Mouse (Mus musculus) urinary bladder, postnatal 14 days (tissue): ENCODE data around the gene Ccdc71.
A peak's percentile ranks its signal among the peaks of the same experiment; 100 is the strongest.

Source experiments
- DNase-seq: peaks from one replicate; pipeline ENCODE4 v3.0.0; 2021; ENCODE audit warnings: low spot score

Gene Ccdc71

DNA sequence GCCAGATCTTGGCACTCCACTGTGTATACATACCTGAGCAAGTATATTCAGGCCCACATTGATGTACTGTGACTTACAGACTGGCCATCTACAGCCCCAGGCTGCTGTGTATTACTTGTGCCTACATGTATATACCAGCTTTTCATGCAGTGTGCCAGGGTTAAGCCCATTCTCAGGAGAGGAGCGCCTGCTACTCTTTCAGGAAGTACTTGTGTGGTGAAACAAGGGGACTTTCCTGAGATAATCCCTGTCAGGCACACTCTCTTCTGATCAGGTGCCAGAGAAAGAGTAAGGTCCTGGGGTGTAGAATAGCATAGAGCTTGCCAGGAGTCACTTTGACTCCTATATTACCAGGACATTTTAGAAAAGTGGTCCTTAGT is 398 bp upstream of the Ccdc71 start:
- no peak for DNase-seq

DNA sequence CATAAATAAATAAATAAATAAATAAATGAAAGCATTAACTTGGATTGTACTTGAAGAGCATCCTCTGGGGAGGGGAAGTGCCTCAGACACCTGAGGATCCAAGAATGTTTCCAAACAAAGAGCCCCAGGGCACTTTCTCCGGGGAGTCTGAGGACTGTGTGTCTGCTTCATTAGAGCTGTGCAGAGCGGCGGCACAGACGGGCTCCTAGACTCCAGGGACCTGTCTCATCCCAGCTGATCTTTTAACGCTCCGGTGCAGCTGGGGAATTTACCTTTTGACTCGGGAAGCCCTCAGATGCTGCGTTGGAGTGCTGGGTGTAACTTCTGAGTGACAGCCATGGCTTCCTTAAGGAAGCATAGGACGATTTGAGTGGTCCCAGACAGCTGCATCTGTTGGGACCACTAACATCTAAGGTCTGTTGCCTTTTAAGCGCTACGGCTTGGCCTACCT is 879 bp downstream of the Ccdc71 start, which contains the start of gene Klhdc8b:
Klhdc8b (minus strand) TSS at position 401 of the 451 bp plus-strand sequence.
- no peak for DNase-seq

DNA sequence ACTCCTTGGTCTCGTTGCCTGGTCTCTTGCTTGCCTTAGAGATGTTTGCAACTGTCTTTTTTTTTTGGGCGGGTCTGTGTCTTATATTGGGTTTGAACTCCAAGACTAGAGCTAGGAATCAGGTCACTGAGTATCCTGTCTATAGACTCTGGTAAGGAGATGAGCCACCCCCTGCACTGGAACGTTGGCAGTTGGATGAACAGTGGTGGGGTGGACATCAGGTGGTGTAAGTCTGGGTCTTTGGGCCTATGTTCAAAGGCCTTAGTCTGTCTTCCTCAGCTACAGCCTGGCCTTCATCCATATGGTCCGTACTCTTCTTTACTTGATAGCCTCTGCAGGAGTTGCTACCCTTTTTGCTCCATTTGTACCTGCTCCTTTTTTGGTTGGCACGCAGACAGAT is 1.3 kb downstream of the Ccdc71 start:
- DNase-seq, result no peak

DNA sequence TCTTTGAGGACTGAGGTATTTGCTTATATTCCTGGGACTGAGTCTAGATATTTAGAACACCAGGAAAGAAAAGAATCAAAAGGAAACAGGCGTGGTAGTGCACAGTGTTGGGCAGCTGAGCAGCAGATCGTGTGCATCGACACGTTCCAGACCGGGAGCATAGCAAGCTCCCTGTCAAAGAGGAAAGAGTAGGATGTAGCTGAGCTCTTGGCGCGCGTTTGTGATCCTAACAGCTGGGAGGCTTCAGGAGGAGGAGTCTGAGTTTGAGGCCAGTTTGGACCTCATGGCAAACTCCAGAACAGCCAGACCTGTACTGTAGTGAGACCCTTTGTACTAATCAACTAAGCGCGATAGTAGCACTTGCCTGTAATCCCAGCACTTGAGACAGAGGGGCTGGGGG is 1.9 kb downstream of the Ccdc71 start:
- DNase-seq, result peak; percentile 49

DNA sequence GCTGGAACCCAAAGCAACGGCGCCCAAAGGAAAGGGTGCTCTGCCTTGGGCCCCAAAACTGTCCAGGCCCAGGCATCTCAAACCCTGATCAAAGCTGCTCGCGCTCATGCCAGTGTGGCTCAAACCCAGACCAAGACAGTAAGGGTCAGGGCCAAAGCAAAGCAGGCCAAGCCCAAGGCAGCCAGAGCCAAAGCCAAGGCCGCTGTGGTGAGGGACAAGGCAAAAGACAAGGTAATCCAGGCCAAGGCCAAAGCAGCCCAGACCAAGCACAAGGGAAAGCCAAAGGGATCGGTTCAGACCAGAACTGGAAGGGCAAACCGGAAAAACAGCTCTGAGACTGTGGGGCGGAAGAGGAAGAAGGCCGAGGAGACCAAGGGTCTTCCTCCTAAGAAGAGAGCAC is 3.4 kb downstream of the Ccdc71 start:
- no peak for DNase-seq

DNA sequence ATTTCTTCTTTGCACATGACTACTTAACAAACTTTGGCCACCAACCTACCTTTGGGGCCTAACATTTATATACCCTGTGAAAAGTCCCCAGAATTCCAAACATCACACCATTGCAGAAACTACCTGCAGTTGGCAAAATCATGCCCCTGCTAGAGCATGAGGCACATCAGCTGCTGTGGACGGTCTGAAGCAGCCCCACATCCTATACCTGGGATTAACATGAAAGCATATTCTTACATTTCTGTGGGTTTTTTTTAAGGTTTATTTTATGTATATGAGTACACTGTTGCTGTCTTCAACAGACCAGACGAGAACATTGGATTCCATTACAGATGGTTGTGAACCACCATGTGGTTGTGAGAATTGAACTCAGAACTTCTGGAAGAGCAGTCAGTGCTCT is 5.9 kb downstream of the Ccdc71 start:
- no peak for DNase-seq

DNA sequence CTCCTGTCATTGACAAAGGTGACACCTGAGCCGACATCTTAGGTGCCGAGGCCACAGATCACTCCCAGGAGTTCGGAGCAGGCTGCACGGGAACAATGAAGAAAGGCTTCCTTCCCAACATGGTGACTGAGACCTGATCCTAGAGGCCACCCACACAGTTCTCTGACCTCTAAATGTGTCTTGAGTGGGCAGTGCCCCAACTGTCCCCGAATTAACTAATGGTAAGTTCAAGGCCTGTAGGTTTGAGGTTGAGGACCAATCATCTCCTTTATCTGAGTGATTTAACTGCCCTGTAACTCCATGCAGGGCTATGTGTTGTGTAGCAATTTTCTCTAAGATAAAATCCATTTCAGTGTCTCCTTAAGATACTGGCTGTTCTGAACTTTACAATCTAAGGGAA is 9.1 kb downstream of the Ccdc71 start:
- DNase-seq, result no peak

DNA sequence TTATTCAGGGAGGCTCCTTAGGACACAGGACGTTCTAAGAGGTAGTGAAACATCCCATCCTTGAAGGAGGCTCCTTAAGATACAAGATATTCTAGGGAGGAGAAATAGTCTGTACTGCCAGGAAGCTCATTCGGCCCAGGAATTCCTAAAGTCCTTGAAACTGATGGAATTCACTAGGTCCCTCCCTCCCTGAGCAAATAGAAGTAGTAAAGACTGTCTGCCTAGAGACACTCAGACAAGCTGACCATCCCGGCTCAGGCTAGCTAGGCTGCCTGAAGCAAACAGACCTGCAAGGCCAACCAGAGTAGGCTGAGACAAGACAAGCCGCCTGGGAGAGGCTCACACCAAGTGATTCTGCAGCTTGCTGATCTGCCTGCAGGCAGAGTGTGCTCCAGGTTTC is 9.5 kb downstream of the Ccdc71 start:
- no peak for DNase-seq

DNA sequence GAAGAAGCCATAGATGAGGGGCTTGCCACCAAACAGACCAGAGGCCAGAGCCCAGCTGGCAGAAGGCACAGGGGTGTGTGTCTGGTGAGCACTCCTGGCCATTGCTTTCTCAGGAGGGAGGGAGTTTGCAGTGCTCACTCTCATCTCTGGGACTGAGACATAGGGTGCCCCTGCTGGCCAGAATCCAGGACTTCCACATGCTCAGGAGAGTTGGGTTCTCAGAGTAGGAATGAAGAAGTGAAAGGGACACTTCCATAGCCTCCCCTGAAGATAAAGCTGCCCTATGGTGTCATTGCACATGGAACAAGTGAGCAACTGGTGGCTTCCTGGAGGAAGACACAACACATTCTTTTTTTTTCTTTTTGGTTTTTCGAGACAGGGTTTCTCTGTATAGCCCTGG is 14.2 kb downstream of the Ccdc71 start:
- DNase-seq, result no peak

DNA sequence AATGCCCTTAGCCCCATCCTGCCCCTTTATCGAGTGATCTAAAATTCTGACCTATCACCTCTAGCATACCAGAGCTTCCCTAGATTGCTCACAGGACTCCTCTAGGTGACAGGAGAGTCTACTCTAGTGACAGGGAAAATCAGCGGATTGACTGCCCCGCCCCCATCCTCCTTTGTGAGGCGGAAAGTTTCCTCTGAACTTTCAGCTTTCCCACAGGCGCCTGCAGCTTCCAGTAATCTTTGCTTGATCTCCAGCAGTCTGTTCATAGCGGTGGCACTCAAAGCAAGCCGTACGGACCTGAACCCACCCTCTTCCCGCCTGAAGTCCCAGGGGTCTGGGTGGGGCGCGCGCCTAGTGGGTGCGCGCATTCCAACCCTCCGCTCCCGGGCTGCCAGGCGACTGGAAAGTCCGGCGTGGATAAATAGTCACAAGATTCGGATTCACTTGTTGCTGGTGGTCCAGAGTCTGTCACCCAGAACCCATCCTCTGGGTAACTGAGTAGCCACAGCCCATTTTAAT is 18.4 kb downstream of the Ccdc71 start:
- DNase-seq, result peak; percentile 81

DNA sequence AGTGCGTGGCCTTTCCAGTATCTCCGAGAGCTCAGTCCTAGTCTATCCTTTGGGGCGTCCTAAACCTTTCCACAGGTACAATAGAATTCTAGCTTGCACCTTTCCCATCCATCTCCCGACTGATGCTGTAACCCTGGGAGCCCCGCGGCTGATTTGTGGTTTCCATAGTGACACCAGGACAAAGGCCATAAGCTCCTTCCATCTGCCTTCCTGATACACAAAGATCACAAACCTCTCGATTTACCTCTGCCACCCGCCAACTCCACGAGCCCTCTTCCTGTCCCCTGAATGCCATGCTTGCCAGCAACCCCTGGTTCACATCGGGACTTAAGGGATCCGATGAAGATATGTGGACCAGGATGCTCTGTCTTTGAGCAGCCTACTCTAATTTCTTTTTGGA is 18.9 kb downstream of the Ccdc71 start:
- DNase-seq, result no peak

DNA sequence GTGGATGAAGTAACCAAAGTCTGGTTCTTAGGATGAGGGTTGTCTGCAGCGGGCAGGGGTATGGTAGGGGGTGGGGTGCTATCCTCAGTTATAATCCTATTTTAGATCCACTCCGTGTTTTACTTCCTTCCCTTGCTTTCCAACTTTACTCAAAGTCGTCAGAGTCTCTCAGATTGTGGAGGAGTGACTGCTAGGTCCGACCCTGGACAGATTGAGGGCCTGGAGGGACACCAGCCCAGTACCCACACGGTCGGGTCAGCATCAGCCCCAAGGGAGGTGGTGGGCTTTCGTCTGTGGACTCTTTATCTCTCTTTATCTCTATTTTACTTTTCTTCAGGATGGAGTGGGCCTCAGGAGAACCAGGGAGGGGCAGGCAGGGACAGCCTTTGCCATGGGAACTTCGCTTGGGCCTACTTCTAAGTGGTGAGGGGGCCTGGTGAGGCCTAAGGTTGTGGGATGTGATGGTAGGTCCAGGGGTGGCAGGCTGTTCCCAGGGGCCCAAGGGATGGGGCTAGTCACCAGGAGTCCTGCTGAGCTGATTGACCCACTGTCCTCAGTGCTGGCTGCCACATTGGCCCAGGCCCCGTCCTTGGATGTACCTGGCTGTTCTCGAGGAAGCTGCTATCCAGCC is 19.5 kb downstream of the Ccdc71 start, which contains the start of gene Lamb2:
Lamb2 (plus strand) TSS at position 16 of the 631 bp plus-strand sequence.
- DNase-seq, result peak; percentile 33

DNA sequence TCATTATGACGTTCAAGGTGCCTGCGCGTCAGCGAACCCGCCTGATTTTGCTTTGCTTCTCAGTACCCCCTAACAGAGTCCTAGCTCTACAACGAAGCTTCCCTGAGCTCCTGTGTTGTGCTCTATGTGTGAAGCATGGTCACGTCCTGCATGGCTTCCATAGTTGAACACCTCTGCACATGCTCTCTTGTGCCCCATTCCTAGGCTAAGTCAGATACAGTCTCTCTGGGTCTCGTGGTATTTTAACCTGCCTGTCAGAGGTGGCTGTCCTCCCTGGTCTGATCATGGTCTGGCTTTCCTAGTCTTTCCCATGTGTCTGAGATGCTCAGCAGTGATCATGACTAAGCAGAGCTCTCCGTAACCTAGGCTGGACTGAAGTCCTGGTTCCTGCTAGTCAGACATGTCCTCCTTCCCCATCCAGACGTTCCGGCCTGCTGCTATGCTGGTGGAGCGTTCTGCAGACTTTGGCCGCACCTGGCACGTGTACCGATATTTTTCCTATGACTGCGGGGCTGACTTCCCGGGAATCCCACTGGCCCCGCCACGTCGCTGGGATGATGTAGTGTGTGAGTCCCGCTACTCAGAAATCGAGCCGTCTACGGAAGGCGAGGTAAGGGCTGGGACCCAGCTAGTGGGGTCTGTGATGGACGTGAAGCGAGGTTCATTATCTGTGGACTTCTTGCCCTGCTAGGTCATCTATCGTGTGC is 20.6 kb downstream of the Ccdc71 start:
- DNase-seq, result no peak

DNA sequence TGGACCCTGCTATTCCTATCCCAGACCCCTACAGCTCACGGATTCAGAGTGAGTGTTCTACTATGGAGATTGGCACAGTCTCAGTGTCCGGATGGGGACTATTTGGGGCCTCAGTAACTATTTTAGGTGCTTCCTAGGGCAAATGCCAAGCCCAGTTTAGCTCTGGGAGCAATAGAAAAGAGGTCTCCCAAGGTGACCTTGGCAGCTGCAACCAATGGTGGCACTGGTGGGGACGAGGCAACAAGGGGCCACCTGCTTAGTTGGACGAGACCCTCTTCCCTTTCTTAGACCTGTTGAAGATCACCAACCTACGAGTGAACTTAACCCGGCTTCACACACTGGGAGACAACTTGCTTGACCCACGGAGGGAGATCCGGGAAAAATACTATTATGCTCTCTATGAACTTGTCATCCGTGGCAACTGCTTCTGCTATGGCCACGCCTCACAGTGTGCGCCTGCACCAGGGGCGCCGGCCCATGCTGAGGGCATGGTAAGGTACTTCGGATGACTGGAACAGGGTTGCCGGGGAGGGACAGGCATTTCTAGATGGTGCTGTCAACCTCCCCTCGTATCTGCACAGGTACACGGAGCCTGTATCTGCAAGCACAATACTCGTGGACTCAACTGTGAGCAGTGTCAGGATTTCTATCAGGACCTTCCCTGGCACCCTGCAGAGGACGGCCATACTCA is 21.3 kb downstream of the Ccdc71 start:
- no peak for DNase-seq

DNA sequence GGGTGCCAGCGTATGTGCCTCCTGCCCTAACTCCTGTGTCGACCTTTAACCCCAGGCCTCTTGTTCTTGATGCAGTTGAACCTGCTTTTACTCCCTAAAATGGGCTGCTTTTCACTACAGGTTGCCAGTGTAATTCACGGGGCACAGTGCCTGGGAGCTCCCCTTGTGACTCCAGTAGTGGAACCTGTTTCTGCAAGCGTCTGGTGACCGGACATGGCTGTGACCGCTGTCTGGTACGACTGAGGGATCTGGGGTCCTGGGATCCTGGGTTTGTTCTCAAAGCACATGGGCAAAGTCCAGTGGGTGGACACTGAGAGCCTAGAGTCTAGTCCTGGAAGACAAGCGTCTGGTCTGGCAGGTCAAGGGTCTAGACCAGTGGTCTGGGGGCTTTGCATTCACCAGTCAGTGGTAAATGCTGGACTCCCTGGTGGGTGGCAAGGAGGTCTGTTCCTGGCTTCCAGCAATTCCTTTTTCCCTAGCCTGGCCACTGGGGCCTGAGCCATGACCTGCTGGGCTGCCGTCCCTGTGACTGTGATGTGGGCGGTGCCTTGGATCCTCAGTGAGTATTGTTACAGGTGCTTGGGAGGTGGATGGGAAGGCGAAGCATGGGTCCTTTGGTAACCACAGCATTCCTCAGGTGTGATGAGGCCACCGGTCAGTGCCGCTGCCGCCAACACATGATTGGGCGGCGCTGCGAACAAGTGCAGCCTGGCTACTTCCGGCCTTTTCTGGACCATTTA is 22.9 kb downstream of the Ccdc71 start:
- no peak for DNase-seq

DNA sequence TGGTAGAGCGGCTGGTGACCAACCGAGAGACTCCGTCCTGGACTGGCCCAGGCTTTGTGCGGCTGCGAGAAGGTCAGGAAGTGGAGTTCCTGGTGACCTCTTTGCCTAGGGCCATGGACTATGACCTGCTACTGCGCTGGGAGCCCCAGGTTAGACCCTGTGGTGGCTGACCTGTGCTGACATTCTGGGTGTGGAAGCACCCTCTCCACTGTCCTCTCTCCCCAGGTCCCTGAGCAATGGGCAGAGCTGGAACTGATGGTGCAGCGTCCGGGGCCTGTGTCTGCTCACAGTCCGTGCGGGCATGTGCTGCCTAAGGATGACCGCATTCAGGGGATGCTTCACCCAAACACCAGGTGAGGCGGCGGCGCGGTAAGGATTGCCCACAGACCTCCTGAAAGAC is 23.7 kb downstream of the Ccdc71 start:
- DNase-seq, result no peak

DNA sequence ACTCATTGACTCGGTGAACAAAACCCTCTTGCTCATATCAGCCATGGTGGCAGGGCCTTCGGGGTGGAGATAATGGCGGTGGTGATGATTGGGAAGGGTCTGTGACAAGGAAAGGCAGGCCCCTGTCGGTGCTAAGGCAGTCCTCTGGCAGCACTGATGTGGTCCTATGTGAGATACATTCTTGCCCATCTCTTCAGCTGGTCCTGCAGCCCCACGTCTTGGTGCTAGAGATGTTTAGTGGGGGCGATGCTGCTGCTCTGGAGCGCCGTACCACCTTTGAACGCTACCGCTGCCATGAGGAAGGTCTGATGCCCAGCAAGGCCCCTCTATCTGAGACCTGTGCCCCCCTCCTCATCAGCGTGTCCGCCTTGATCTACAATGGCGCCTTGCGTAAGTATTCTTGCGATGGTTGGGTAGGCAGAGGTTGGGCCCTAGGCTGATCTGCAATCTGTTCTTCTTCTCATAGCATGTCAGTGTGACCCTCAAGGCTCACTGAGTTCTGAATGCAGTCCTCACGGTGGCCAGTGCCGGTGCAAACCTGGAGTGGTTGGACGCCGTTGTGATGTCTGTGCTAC is 25.1 kb downstream of the Ccdc71 start:
- DNase-seq, result no peak

DNA sequence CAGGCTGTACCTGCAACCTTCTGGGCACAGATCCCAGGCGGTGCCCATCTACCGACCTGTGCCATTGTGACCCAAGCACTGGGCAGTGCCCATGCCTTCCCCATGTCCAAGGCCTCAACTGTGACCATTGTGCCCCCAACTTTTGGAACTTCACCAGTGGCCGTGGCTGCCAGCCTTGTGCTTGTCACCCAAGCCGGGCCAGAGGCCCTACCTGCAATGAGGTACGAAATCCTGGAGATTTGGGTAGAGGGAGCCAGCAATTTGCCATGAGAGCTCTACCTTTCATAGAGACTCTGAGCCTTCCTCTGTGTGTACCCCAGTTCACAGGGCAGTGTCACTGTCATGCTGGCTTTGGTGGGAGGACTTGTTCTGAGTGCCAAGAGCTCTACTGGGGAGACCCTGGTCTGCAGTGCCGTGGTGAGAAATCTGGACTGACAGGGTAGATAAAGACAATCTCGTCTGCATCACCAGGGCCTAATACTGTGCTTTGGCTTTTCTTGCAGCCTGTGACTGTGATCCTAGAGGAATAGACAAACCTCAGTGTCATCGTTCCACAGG is 26.7 kb downstream of the Ccdc71 start:
- DNase-seq, result no peak

DNA sequence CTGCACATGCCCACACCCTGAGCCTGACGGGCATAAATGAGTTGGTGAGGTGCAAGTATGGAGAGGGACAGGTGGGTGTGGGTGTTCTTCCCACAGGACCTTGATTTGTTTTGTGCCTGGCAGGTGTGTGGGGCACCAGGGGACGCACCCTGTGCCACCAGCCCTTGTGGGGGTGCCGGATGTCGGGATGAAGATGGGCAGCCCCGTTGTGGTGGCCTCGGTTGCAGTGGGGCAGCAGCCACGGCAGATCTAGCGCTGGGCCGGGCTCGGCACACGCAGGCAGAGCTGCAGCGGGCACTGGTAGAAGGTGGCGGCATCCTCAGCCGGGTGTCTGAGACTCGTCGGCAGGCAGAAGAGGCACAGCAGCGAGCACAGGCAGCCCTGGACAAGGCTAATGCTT is 28.1 kb downstream of the Ccdc71 start:
- no peak for DNase-seq

DNA sequence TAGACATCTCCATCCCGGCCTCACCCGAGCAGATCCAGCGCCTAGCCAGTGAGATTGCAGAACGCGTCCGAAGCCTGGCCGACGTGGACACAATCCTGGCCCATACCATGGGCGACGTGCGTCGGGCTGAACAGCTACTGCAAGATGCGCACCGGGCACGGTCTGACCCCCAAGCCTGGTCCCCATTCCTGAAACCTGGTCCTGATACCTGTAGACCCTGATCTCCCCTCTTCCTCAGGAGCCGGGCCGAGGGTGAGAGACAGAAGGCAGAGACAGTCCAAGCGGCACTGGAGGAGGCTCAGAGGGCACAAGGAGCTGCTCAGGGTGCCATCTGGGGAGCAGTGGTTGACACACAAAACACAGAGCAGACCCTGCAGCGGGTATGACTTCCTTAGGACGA is 28.9 kb downstream of the Ccdc71 start:
- DNase-seq, result no peak

DNA sequence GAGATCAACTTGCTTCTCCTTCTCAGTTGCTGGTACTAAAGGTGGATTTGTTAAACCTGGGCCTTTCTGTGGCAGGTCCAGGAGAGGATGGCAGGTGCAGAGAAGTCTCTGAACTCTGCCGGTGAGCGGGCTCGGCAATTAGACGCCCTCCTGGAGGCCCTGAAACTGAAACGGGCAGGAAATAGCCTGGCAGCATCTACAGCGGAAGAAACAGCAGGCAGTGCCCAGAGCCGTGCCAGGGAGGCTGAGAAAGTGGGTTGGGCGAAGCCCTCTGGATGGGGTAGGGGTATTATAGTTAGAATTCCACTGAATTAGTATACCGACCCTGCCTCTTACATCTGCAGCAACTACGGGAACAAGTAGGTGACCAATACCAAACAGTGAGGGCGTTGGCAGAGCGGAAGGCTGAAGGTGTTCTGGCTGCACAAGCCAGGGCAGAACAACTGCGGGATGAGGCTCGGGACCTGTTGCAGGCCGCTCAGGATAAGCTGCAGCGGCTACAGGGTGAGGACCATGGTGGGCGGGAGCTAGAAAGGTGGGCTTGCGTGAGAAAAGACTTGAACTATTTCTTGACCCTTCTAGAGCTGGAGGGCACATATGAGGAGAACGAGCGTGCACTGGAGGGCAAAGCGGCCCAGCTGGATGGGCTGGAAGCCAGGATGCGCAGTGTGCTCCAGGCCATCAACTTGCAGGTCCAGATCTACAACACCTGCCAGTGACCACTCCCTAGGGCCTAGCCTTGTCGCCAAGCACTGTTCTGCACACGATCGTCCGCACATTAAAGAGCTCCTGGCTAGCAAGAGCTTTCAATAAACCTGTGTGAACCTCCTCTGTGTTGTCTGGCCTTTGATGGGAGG is 29.6 kb downstream of the Ccdc71 start:
- no peak for DNase-seq
